Mouse (Mus musculus): ENCODE measurements at regions not wholly inside any gene's neighbourhood (a gene's known extent, or its start where the extent isn't known, plus 50 kb on each side); places are given as distances from the start of the nearest gene placed in this dataset.
"Not testable (repeated sequence)": the region's sequence is repeated elsewhere in the genome, so short reads cannot be mapped to it uniquely, and the experiment has no call there.

- no peak for DNase-seq (ENCODE audit: low spot score)
Measured at GRCm38 (mm10) chr12:112298521-112298920, 152.5 kb downstream of the Kif26a start.

GRCm38 (mm10) chr12:112299089-112299488 is 153.1 kb downstream of the Kif26a start:
- no peak for DNase-seq (ENCODE audit: low spot score)

DNA sequence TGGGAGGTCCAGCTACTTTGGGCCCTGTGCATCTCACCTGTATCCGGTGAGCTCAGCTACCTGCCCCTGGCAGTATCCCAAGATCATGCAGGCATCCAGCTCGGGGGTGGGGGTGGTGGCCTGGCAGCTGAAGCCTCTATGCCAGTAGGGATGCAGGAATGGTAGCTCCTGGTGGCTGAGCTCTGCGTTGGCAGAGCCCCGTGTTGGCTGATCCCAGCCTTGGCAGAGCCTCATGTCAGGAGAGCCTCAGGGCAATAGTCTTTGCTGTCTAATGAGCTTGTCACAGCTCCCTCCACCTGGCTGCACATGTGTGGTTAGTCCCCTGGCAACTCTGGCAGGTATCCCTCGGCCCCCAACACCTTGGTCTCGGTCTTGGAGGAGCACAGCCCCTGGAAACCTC is 153.6 kb downstream of the Kif26a start:
- no peak for DNase-seq (ENCODE audit: low spot score)

DNA sequence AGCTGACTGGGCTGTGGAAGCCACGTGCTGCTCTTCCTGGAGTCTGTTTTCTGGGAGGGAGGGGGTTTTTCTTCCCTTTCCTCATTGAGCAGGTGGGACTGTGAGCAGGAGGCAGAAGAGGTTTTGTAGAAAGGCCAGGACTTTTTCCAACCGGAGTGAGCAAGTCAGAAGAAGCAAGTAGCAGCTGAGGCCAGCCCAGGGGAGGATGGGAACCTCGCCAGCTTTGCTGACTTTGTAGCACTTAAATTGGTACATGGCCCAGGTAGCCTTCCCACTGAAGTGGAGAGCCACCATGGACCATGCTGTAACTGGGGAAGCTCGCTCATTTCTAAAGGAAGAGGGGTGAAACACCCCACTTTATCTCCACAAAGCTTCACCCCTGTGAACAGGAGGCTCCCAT is 154.1 kb downstream of the Kif26a start:
- no peak for DNase-seq (ENCODE audit: low spot score)

DNA sequence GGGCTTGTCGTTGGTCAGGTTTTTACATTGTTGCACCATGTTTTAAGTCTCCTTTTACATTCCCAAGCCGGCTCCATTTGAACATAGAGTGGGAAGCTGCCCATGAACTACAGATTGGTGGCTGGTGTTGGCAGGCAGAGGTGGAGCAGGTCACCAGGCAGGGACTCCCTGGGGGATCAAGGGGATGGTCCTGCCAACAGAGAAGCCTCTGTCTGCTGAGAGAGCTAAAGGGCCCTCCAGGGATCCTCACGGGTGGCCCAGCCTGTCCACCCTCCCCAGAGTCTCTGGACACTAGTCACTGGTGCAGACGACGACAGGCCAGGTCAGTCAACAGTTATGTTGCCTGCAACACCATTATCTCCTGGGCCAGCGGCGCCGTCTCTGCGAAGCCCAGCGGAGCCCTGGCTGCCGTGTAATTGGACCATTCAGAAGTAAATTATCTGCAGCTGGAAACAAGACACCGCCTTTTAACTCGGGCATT is 155.4 kb downstream of the Kif26a start:
- DNase-seq (ENCODE audit: low spot score) = no peak

GRCm38 (mm10) chr12:112301929-112302328 is 155.9 kb downstream of the Kif26a start:
- DNase-seq (ENCODE audit: low spot score) = no peak

- DNase-seq (ENCODE audit: low spot score) = no peak
Measured at GRCm38 (mm10) chr12:112306208-112306607, 160.2 kb downstream of the Kif26a start.

- no peak for DNase-seq (ENCODE audit: low spot score)
Measured at GRCm38 (mm10) chr12:112308016-112308415, 162.0 kb downstream of the Kif26a start.

DNA sequence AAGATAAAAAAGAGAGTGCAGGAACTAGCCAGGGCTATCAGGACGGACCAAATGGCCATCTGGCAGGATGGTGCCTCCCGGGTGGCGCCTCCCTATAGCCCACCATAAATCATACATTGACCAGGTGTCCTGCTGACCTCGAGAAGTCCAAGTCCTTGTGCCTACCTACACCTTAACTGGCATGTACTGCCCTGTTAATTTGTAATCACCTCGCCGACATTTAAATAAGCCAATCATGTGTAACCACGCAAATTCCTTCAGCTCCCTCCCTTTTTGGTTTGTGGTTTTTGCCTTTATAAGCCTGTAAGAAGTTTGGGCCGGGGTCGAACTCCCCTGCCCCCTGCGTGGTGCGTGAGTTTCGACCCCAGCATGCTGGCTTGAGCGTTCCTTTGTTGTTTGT is 163.1 kb downstream of the Kif26a start:
- not testable (repeated sequence) for DNase-seq (ENCODE audit: low spot score)

- DNase-seq (ENCODE audit: low spot score) = no peak
Measured at GRCm38 (mm10) chr12:112309781-112310180, 163.8 kb downstream of the Kif26a start.

DNA sequence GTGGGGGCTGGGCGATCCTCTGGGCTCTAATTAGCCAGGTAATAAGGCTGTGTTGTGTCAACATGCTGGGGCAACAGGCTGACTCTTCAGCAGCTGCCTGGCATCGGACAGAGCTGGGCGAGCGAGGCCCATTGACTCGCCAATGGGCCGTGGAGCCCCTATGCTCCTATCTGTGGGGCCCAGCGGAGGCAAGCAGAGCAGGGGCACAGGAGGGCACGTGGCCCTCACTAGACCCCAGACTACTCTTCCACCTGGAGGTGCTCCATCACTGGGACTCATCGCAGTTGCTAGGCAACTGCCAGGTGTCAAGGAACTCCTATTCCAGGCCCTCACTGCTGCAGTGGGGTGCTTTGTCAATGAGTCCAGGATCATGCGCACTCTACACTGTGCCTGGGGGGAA is 164.7 kb downstream of the Kif26a start:
- DNase-seq (ENCODE audit: low spot score) = no peak

DNA sequence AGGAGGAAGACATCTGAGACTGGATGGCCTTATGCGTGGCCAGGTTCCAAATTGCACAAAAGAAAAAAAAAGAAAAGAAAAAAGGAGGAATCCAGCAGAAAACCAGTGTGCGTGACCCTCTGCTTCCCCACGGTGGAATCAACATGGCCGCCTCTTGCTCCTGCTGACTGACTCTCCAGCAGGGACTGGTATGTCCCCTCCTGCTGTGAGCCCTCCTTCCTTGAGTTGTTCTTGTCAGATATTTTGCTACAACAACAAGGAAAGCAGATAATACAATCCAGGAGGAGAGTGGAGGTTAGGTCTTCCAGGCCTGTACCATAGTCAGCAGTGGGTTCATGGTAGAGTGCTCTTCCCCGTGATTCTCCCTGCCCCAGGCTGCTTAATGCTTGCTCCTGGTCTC is 168.8 kb downstream of the Kif26a start:
- no peak for DNase-seq (ENCODE audit: low spot score)

GRCm38 (mm10) chr12:112317191-112317590 is 171.2 kb downstream of the Kif26a start:
- DNase-seq (ENCODE audit: low spot score) = no peak

DNA sequence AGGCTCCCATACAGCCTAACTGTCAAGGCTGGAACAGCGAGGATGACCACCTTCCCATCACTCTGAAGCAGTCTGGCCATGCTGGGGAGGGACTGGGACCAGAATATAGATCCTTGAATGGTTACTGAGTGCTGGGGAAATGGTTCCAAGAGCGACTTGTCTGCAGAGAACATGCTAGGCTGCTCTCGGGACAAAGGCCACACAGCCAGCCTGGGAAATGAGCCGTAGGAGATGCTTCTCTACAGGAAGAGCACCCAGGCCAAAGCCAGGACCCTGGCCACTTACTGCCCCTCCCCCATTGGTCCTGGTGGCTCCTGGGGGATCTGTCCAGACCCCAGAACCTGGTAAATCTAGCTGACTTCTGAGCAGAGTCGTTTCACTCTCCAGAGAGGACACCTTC is 170.8 kb upstream of the A530016L24Rik start:
- no peak for DNase-seq (ENCODE audit: low spot score)

DNA sequence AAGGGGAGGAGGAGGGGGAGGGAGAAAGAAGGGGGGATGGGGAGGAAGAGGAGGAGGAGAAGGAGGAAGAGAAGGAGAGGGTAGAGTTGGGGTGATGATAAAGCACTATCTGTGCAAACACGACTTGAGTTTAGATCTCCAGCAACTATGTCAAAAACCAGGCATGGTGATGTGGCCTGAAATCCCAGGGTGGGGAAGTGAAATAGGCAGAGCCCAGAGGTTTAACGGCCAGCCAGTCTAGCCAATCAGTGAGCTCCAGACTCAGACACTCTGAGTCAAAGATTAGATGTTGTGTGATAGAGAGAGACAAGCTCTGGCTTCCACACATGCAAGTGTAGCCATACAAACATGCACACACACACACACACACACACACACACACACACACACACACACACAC is 167.1 kb upstream of the A530016L24Rik start:
- no peak for DNase-seq (ENCODE audit: low spot score)

DNA sequence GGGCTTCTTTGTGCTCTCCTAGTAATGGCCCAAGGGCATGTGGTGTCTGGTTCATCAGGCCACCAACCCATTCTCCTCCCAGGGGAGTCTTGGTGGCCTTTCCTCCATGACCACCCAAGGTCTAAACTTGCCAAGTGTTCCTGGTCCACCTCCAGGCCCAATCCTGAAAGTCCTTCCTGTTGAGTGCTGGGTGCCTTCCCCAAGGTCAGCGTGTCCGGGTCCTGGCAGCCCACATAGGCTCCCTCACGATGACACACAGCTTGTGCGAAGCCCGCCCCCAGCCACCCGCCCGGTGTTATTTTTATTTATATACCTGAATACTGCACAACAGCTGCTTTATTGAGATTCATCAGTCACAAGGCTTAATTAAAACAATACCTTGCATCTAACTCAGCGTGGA is 161.8 kb upstream of the A530016L24Rik start:
- DNase-seq (ENCODE audit: low spot score) = no peak

DNA sequence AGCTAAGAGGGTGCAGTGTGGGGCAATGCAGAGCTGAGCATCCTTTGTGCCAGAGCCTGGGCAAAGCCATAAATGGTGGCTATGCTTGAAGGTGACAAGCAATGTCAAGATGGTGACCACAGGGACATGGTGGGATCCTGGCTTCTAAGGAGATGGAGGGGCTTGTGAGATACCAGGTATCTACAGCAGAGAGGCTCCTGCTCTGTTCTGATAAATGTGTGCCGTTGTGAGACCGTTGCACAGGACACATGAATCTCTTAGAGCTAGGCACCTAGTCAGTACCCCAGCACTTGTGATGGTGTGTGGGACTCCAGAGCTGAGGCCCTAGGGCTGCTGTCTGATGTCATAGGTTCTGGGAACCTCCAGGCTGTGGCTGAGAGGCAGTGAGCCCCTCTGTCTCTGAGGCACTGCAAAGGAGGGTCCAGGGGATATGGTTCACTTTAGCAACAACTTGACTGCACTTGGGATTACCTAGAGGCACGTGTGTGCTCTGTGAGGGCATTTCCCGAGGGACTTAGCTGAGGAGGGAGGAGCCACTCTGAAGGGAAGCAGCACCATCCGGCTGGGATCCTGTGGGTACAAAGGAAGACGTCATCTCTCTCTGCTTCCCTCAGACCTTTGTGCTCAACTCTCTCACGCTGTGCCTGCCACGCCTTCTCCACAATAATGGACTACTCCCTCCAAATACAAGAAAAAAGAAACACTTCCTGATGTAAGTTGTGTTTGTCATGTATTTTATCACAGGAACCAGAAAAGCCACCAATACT is 160.3 kb upstream of the A530016L24Rik start:
- peak; percentile 45 for DNase-seq (ENCODE audit: low spot score)

GRCm38 (mm10) chr12:112329701-112330301 is 159.4 kb upstream of the A530016L24Rik start:
- no peak for DNase-seq (ENCODE audit: low spot score)

- DNase-seq (ENCODE audit: low spot score) = no peak
Measured at GRCm38 (mm10) chr12:112330557-112330956, 158.7 kb upstream of the A530016L24Rik start.

GRCm38 (mm10) chr12:112331061-112331460 is 158.2 kb upstream of the A530016L24Rik start:
- no peak for DNase-seq (ENCODE audit: low spot score)

- peak; percentile 48 for DNase-seq (ENCODE audit: low spot score)
Measured at GRCm38 (mm10) chr12:112333125-112334079, 155.8 kb upstream of the A530016L24Rik start.

All from heart, adult 8-10 months (tissue).